12 mouse cellular contexts compared by ENCODE assay signal in the genomic region with DNA sequence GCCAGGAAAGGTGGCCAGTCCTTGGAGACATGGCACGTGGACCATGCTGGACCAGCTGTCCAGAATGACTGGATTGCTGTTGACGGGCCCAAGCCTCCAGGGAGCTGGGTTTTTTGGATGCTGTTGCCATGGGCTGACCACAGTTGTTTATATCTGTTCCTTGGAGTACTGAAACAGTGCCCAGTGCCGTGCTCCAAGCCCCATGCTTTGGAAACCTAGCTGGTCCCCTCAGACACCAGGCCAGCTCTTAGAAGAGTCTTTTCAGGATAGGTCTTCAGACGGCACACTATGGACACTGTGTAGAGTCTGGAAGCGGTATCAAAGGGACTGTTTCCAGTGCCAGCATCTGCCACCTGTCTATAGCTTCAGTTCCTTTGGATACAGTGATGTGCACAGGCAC.
DNase-seq lines count a peak whose midpoint lies in the region; ATAC-seq and TF ChIP-seq lines count a peak whose summit lies in the region.
"Had no signal": no experiment of that assay in that cellular context is flagged by ENCODE, and none has a peak within 500 bp of the region (broad histone marks: within the 10 kb centered on the region; RNA-seq: fewer than 3 reads in every experiment).

No protein-coding gene starts in this region.

- no peak overlapping the region for H3K4me3 ChIP-seq in forebrain, postnatal 0 days (ENCODE audit: low read depth, low read length)
- H3K4me3 ChIP-seq in forebrain, embryonic 12.5 days (replicated peaks), result no peak overlapping the region
- H3K4me3 ChIP-seq in midbrain, embryonic 11.5 days (ENCODE audit: low read depth, low read length), result no peak overlapping the region
- H3K4me3 ChIP-seq in midbrain, embryonic 15.5 days, result no peak overlapping the region
- 0 out of 2 replicates have a peak overlapping the region, but pooled peaks have one; percentile 15 for H3K4me3 ChIP-seq in gastrocnemius, adult 2 months
- H3K4me3 ChIP-seq: forebrain, embryonic 10.5 days had no signal

- H3K36me3 ChIP-seq in forebrain, postnatal 0 days (ENCODE audit: insufficient read depth), result no peaks in the 10 kb centered on the region
- no peaks in the 10 kb centered on the region for H3K36me3 ChIP-seq in forebrain, embryonic 12.5 days (replicated peaks)
- no peaks in the 10 kb centered on the region for H3K36me3 ChIP-seq in midbrain, embryonic 11.5 days (ENCODE audit: control insufficient read depth, insufficient read depth, low read length)
- H3K36me3 ChIP-seq in midbrain, embryonic 15.5 days (replicated peaks), result no peaks in the 10 kb centered on the region
- H3K36me3 ChIP-seq: forebrain, embryonic 10.5 days had no signal

- no peak overlapping the region for H3K9ac ChIP-seq in forebrain, postnatal 0 days
- H3K9ac ChIP-seq in forebrain, embryonic 12.5 days, result no peak overlapping the region
- H3K9ac ChIP-seq in midbrain, embryonic 11.5 days (ENCODE audit: low read length), result no peak overlapping the region
- no peak overlapping the region for H3K9ac ChIP-seq in midbrain, embryonic 15.5 days

- no peak for DNase-seq in forebrain, postnatal 0 days
- peak; percentile 53 for DNase-seq in midbrain, embryonic 11.5 days (ENCODE audit: low spot score, missing footprints)
- peak; percentile 71 for DNase-seq in gastrocnemius, adult 2 months
- peak; percentile 9 for DNase-seq in lung, postnatal 14 days
- no peak for DNase-seq in thymus, postnatal 14 days
- DNase-seq in kidney, adult 18-20 months, result no peak
- DNase-seq: kidney, postnatal 10 days; thymus, postnatal 4 days had no signal

- H3K4me1 ChIP-seq in forebrain, postnatal 0 days (ENCODE audit: insufficient read depth), result no peaks in the 10 kb centered on the region
- peaks cover 7% of the 10 kb centered on the region; the same call in 1 of the 2 replicates for H3K4me1 ChIP-seq in forebrain, embryonic 12.5 days
- no peaks in the 10 kb centered on the region for H3K4me1 ChIP-seq in midbrain, embryonic 11.5 days (ENCODE audit: control insufficient read depth, insufficient read depth, low read length)
- no peaks in the 10 kb centered on the region for H3K4me1 ChIP-seq in midbrain, embryonic 15.5 days

- H3K9me3 ChIP-seq in forebrain, postnatal 0 days (ENCODE audit: low read length), result no peaks in the 10 kb centered on the region
- no peaks in the 10 kb centered on the region for H3K9me3 ChIP-seq in forebrain, embryonic 12.5 days
- H3K9me3 ChIP-seq in midbrain, embryonic 11.5 days (ENCODE audit: control insufficient read depth, low read length), result no peaks in the 10 kb centered on the region
- H3K9me3 ChIP-seq in midbrain, embryonic 15.5 days, result no peaks in the 10 kb centered on the region
- H3K9me3 ChIP-seq: forebrain, embryonic 10.5 days had no signal

- no peaks in the 10 kb centered on the region for H3K27me3 ChIP-seq in forebrain, postnatal 0 days (ENCODE audit: insufficient read depth, low read length)
- H3K27me3 ChIP-seq in forebrain, embryonic 12.5 days, result no peaks in the 10 kb centered on the region
- no peaks in the 10 kb centered on the region for H3K27me3 ChIP-seq in midbrain, embryonic 11.5 days (ENCODE audit: control insufficient read depth, insufficient read depth, low read length)
- H3K27me3 ChIP-seq in midbrain, embryonic 15.5 days (replicated peaks), result no peaks in the 10 kb centered on the region

- WGBS in forebrain, postnatal 0 days, result 77% methylated on average over 5 of the region's 5 CpGs
- WGBS in forebrain, embryonic 12.5 days, result 90% methylated on average over 5 of the region's 5 CpGs
- 92% methylated on average over 5 of the region's 5 CpGs for WGBS in midbrain, embryonic 11.5 days
- 83% methylated on average over 5 of the region's 5 CpGs for WGBS in midbrain, embryonic 15.5 days

- no peak overlapping the region for H3K4me2 ChIP-seq in forebrain, postnatal 0 days (ENCODE audit: low read depth)
- no peak overlapping the region for H3K4me2 ChIP-seq in forebrain, embryonic 12.5 days
- no peak overlapping the region for H3K4me2 ChIP-seq in midbrain, embryonic 11.5 days
- H3K4me2 ChIP-seq in midbrain, embryonic 15.5 days, result no peak overlapping the region

- ATAC-seq in forebrain, postnatal 0 days, result peak; percentile 25; the same call in 1 of the 2 replicates
- no peak for ATAC-seq in forebrain, embryonic 12.5 days (ENCODE audit: low FRiP score)
- ATAC-seq in midbrain, embryonic 11.5 days (ENCODE audit: low FRiP score), result no peak
- no peak for ATAC-seq in midbrain, embryonic 15.5 days (replicated peaks)
- ATAC-seq: inflammation-experienced regulatory T-cells, adult 6 months had no signal

- no peak overlapping the region for H3K27ac ChIP-seq in forebrain, postnatal 0 days (ENCODE audit: low read depth, low read length)
- H3K27ac ChIP-seq in forebrain, embryonic 12.5 days, result no peak overlapping the region
- no peak overlapping the region for H3K27ac ChIP-seq in midbrain, embryonic 11.5 days (ENCODE audit: low read depth, low read length)
- H3K27ac ChIP-seq in midbrain, embryonic 15.5 days, result no peak overlapping the region
- peak overlapping the region; percentile 69 for H3K27ac ChIP-seq in gastrocnemius, adult 2 months

- intact Hi-C loops in gastrocnemius, adult 2 months (cut with DNase I), result loop anchor here (2.0 kb wide), 1 partner anchor 222 kb away; no protein-coding TSS in a partner anchor

- TF ChIP-seq CTCF in forebrain, postnatal 0 days (IDR thresholded peaks at IDR 0.05; ENCODE audit: low read depth), result no peak
- TF ChIP-seq CTCF in gastrocnemius, adult 2 months (IDR thresholded peaks at IDR 0.05), result no peak

Comparison
In these comparisons a context has a peak if more than half of its experiments do, and no peak if none do; other contexts are left out.
1. DNase-seq: peak in midbrain, embryonic 11.5 days (single experiment), gastrocnemius, adult 2 months (single experiment) and lung, postnatal 14 days (single experiment); none in forebrain, postnatal 0 days (single experiment), thymus, postnatal 14 days (single experiment) and kidney, adult 18-20 months (single experiment).